Mouse (Mus musculus) liver, embryonic 14.5 days (tissue): ENCODE results near the gene Psmc3. TPM values are rescaled to one million over a fixed set of nuclear protein-coding genes. Genes with fewer than 3 reads are reported as not detected.
"Not testable (repeated sequence)": the region's sequence is repeated elsewhere in the genome, so short reads cannot be mapped to it uniquely, and the experiment has no call there.

ENCODE experiments used
- ATAC-seq: fragments of 200-750 bp; cut with Nextera tagmentation; 2 replicates; pipeline ENCODE4 v1.8.0; 2017; ENCODE audit warnings: moderate number of reproducible peaks, mild to moderate bottlenecking, moderate library complexity; ENCODE audit not compliant: insufficient read depth
- DNase-seq, 3 experiments: peaks; one replicate each; pipeline ENCODE4 v3.0.0-alpha.2; 2012 to 2013; ENCODE audit warnings: low read depth in 3 of 3, low spot score in 3 of 3
- H3K27ac ChIP-seq: fragments of 300-500 bp; sonication (generic); 2 replicates; pipeline ENCODE4 v1.5.1; 2014; ENCODE audit warnings: moderate library complexity, mild to moderate bottlenecking, control low read depth, inconsistent platforms
- H3K27me3 ChIP-seq: fragments of 300-500 bp; sonication (generic); 2 replicates; pipeline ENCODE4 v1.6.1; 2014; ENCODE audit warnings: mild to moderate bottlenecking, low read length, moderate library complexity; ENCODE audit not compliant: control insufficient read depth, insufficient read depth
- H3K36me3 ChIP-seq: fragments of 300-500 bp; sonication (generic); replicated peaks from 2 replicates; pipeline ENCODE4 v1.6.1; 2014; ENCODE audit warnings: low read depth; ENCODE audit not compliant: control insufficient read depth, insufficient read depth
- H3K4me1 ChIP-seq, 2 experiments: fragments of 200-500 bp in 1 of 2; fragments of 300-500 bp in 1 of 2; sonication (generic) in 1 of 2; replicated peaks; 2 replicates each; pipeline ENCODE4 v1.6.1; 2012 to 2014; ENCODE audit warnings: antibody characterized with exemption in 1 of 2, inconsistent platforms in 1 of 2, low read length in 1 of 2; ENCODE audit not compliant: control insufficient read depth in 2 of 2, insufficient read depth in 2 of 2
- H3K4me2 ChIP-seq: fragments of 300-500 bp; sonication (generic); 2 replicates; pipeline ENCODE4 v1.6.1; 2014; ENCODE audit warnings: low read depth, mild to moderate bottlenecking, control low read depth, moderate library complexity
- H3K4me3 ChIP-seq, 2 experiments: fragments of 200-500 bp in 1 of 2; fragments of 300-500 bp in 1 of 2; sonication (generic) in 1 of 2; 2 replicates each; pipeline ENCODE4 v1.5.1; 2012 to 2014; ENCODE audit warnings: low read depth in 2 of 2, low read length in 2 of 2, mild to moderate bottlenecking in 2 of 2, control low read depth in 1 of 2, inconsistent platforms in 1 of 2, moderate library complexity in 1 of 2; ENCODE audit not compliant: insufficient read depth in 1 of 2
- H3K9ac ChIP-seq: fragments of 300-500 bp; sonication (generic); replicated peaks from 2 replicates; pipeline ENCODE4 v1.6.1; 2014; ENCODE audit warnings: mild to moderate bottlenecking, control low read depth, moderate library complexity
- H3K9me3 ChIP-seq: fragments of 300-500 bp; sonication (generic); 2 replicates; pipeline ENCODE4 v1.6.1; 2016; ENCODE audit warnings: low read length, mixed read lengths; ENCODE audit not compliant: control insufficient read depth
- CTCF ChIP-seq: IDR thresholded peaks from 2 replicates; pipeline ENCODE4 v1.5.1; 2016; ENCODE audit warnings: antibody characterized with exemption, low read depth, control low read depth
- EP300 ChIP-seq: IDR thresholded peaks from 2 replicates; pipeline ENCODE4 v1.6.1; 2016; ENCODE audit warnings: antibody characterized with exemption, low read depth
- WGBS: fragments of 180-500 bp; shearing (Covaris S2); extraction: QIAGEN DNeasy Blood & Tissue Kit; methylation state at CpG from one replicate; pipeline ENCODE4 v1.1.7; 2014; ENCODE audit not compliant: insufficient replicate concordance; 5-methylcytosine and 5-hydroxymethylcytosine counted together
- polyA plus RNA-seq, 2 experiments: library from polyadenylated mRNA; depleted of rRNA in 1 of 2; stranded (reverse) in 1 of 2; unstranded in 1 of 2; fragments of >200 nt; fragmentation: Nextera tagmentation in 1 of 2; extraction: Ambion mirVana in 1 of 2; gene quantifications; 2 replicates each; pipeline versions ENCODE4 v1.2.1 to v1.2.3; 2012 to 2014

Gene Psmc3
- polyA plus RNA-seq, 2 experiments: 126 to 174 TPM

GRCm38 (mm10) chr2:91110429-91110828 lies 56.6 kb downstream of the Psmc3 start:
- peaks cover 26 to 45% of the 10 kb centered on the region in 2 experiments for H3K4me1 ChIP-seq
- no peak for DNase-seq
- H3K4me3 ChIP-seq: no peak overlapping the region
- TF ChIP-seq EP300 (no peak), CTCF (0 out of 2 replicates have a peak, but pooled peaks have one; percentile 22)
- H3K9me3 ChIP-seq: no peaks in the 10 kb centered on the region
- 76% methylated on average over 6 of the region's 6 CpGs for WGBS
- no peaks in the 10 kb centered on the region for H3K27me3 ChIP-seq
- H3K27ac ChIP-seq: no peak overlapping the region
- no peak overlapping the region for H3K9ac ChIP-seq
- no peaks in the 10 kb centered on the region for H3K36me3 ChIP-seq
- ATAC-seq: no peak
- no peak overlapping the region for H3K4me2 ChIP-seq

GRCm38 (mm10) chr2:91111832-91112231 lies 58.0 kb downstream of the Psmc3 start:
- H3K36me3 ChIP-seq, H3K9ac ChIP-seq, ATAC-seq, H3K4me3 ChIP-seq, H3K27ac ChIP-seq, DNase-seq, H3K9me3 ChIP-seq, H3K27me3 ChIP-seq, H3K4me2 ChIP-seq: not testable (repeated sequence)
- WGBS: 93% methylated on average over 3 of the region's 3 CpGs
- H3K4me1 ChIP-seq: peaks cover 26 to 39% of the 10 kb centered on the region in 2 experiments

- Histone ChIP-seq H3K36me3 (no peaks in the 10 kb centered on the region), H3K4me2 (no peak overlapping the region), H3K9me3 (no peaks in the 10 kb centered on the region), H3K27me3 (no peaks in the 10 kb centered on the region), H3K27ac (no peak overlapping the region), H3K4me1 (peaks cover 23 to 35% of the 10 kb centered on the region in 2 experiments), H3K9ac (no peak overlapping the region), H3K4me3 (no peak overlapping the region)
- WGBS: 36% methylated on average over 4 of the region's 4 CpGs
- DNase-seq (peak in 1 of 3 experiments; percentile 61), ATAC-seq (no peak)
- TF ChIP-seq EP300 (no peak), CTCF (no peak)
Observed at GRCm38 (mm10) chr2:91112491-91112890, 58.7 kb downstream of the Psmc3 start.

GRCm38 (mm10) chr2:91113334-91113733 lies 59.5 kb downstream of the Psmc3 start:
- H3K4me1 ChIP-seq: peaks cover 15 to 27% of the 10 kb centered on the region in 2 experiments
- ATAC-seq: no peak
- no peak overlapping the region for H3K9ac ChIP-seq
- no peaks in the 10 kb centered on the region for H3K9me3 ChIP-seq
- H3K27me3 ChIP-seq: no peaks in the 10 kb centered on the region
- no peak for DNase-seq
- no peak overlapping the region for H3K27ac ChIP-seq
- TF ChIP-seq CTCF: no peak
- no peak for TF ChIP-seq EP300
- no peak overlapping the region for H3K4me3 ChIP-seq
- H3K4me2 ChIP-seq: no peak overlapping the region
- no peaks in the 10 kb centered on the region for H3K36me3 ChIP-seq
- 57% methylated on average over 10 of the region's 10 CpGs for WGBS

- DNase-seq (no peak), ATAC-seq (peak; percentile 56)
- no peaks in the 10 kb centered on the region for H3K9me3 ChIP-seq
- H3K4me3 ChIP-seq: no peak overlapping the region
- peaks cover 13 to 21% of the 10 kb centered on the region in 2 experiments for H3K4me1 ChIP-seq
- no peaks in the 10 kb centered on the region for H3K27me3 ChIP-seq
- no peaks in the 10 kb centered on the region for H3K36me3 ChIP-seq
- no peak overlapping the region for H3K27ac ChIP-seq
- peak overlapping the region; percentile 18 for H3K9ac ChIP-seq
- peak; percentile 37; the same call in 1 of the 2 replicates for TF ChIP-seq EP300
- no peak for TF ChIP-seq CTCF
- 40% methylated on average over 6 of the region's 6 CpGs for WGBS
- H3K4me2 ChIP-seq: peak overlapping the region; percentile 28
Observed at GRCm38 (mm10) chr2:91113852-91114251, 60.0 kb downstream of the Psmc3 start.
